Mouse (Mus musculus): ENCODE results near the gene Gm10130. TPM values are rescaled to one million over a fixed set of nuclear protein-coding genes. Genes with fewer than 3 reads are reported as not detected.
"Not testable (repeated sequence)": the region's sequence is repeated elsewhere in the genome, so short reads cannot be mapped to it uniquely, and the experiment has no call there.

Gm10130 gene
- polyA plus RNA-seq (2014; fragmentation: Nextera tagmentation; extraction: Ambion mirVana) = not detected in 2 replicates

GRCm38 (mm10) chr2:150323402-150323801 lies at the start of gene Gm10130:
TSS of gene Gm10130 (plus strand) at chr2:150323702.
- no peak for ATAC-seq (ENCODE audit: insufficient number of reproducible peaks, insufficient read depth, low FRiP score, low read depth)
- Histone ChIP-seq H3K4me3 (ENCODE audit: control insufficient read depth in 1 of 2, insufficient read depth in 1 of 2, low read depth in 1 of 2, low read length in 2 of 2) (no peak within 1 kb of the TSS), H3K27ac (replicated peaks in 1 of 2; ENCODE audit: control insufficient read depth in 1 of 2, insufficient read depth in 1 of 2, low read depth in 2 of 2, low read length in 2 of 2) (no peak within 1 kb of the TSS), H3K9me3 (ENCODE audit: control insufficient read depth, low read length) (peaks cover 15% of the 10 kb centered on the region), H3K4me2 (ENCODE audit: low read length) (no peak within 1 kb of the TSS), H3K4me1 (ENCODE audit: control insufficient read depth in 2 of 2, insufficient read depth in 2 of 2, low read length in 2 of 2) (no peaks in the 10 kb centered on the region), H3K36me3 (ENCODE audit: control insufficient read depth, insufficient read depth, low read length) (peaks cover 25% of the 10 kb centered on the region), H3K27me3 (ENCODE audit: control insufficient read depth, insufficient read depth, low read length) (no peaks in the 10 kb centered on the region), H3K9ac (ENCODE audit: low read length) (no peak within 1 kb of the TSS)
- 92% methylated on average over 5 of the region's 5 CpGs for WGBS

- Histone ChIP-seq H3K36me3 (ENCODE audit: control insufficient read depth, insufficient read depth, low read length) (no peaks in the 10 kb centered on the region), H3K9me3 (ENCODE audit: control insufficient read depth, low read length) (no peaks in the 10 kb centered on the region), H3K27ac (replicated peaks in 1 of 2; ENCODE audit: control insufficient read depth in 1 of 2, insufficient read depth in 1 of 2, low read depth in 2 of 2, low read length in 2 of 2) (no peak overlapping the region), H3K4me3 (ENCODE audit: control insufficient read depth in 1 of 2, insufficient read depth in 1 of 2, low read depth in 1 of 2, low read length in 2 of 2) (no peak overlapping the region), H3K4me1 (ENCODE audit: control insufficient read depth in 2 of 2, insufficient read depth in 2 of 2, low read length in 2 of 2) (no peaks in the 10 kb centered on the region), H3K27me3 (ENCODE audit: control insufficient read depth, insufficient read depth, low read length) (no peaks in the 10 kb centered on the region), H3K4me2 (ENCODE audit: low read length) (no peak overlapping the region), H3K9ac (ENCODE audit: low read length) (no peak overlapping the region)
- 68% methylated on average over 6 of the region's 6 CpGs for WGBS
- ATAC-seq (ENCODE audit: insufficient number of reproducible peaks, insufficient read depth, low FRiP score, low read depth) = no peak
Measured at GRCm38 (mm10) chr2:150293669-150294068, 29.8 kb upstream of the Gm10130 start.

DNA sequence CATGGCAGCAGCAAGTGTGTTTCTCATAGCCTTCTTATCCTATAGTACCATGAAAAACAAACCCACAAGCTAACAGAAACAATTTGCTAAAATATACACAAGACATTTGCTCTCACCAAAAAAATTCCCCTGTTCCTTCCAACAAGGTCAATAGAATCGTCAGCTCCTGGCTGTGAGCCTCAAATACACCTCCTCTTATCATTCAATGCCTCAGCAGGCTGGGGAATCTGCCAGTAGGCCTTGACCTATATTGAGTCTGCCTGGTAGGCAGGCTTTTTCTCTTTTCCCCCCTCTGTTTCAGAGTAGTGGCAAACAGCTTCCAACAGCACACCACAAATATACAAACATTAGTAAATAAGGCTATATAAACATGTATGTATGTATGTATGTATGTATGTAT lies 24.4 kb upstream of the Gm10130 start:
- ATAC-seq (ENCODE audit: insufficient number of reproducible peaks, insufficient read depth, low FRiP score, low read depth) = no peak
- no peaks in the 10 kb centered on the region for H3K36me3 ChIP-seq (ENCODE audit: control insufficient read depth, insufficient read depth, low read length)
- no peak overlapping the region for H3K4me2 ChIP-seq (ENCODE audit: low read length)
- no peak overlapping the region for H3K9ac ChIP-seq (ENCODE audit: low read length)
- no peaks in the 10 kb centered on the region for H3K27me3 ChIP-seq (ENCODE audit: control insufficient read depth, insufficient read depth, low read length)
- H3K9me3 ChIP-seq (ENCODE audit: control insufficient read depth, low read length) = 0 out of 2 replicates have a peak, but pooled peaks cover 3% of the 10 kb centered on the region
- no peak overlapping the region for H3K4me3 ChIP-seq (ENCODE audit: control insufficient read depth in 1 of 2, insufficient read depth in 1 of 2, low read depth in 1 of 2, low read length in 2 of 2)
- H3K27ac ChIP-seq (replicated peaks in 1 of 2; ENCODE audit: control insufficient read depth in 1 of 2, insufficient read depth in 1 of 2, low read depth in 2 of 2, low read length in 2 of 2) = no peak overlapping the region
- 22% methylated on average over 1 of the region's 1 CpGs for WGBS
- no peaks in the 10 kb centered on the region for H3K4me1 ChIP-seq (ENCODE audit: control insufficient read depth in 2 of 2, insufficient read depth in 2 of 2, low read length in 2 of 2)

GRCm38 (mm10) chr2:150307183-150307773 lies 16.2 kb upstream of the Gm10130 start:
- 72% methylated on average over 10 of the region's 10 CpGs for WGBS
- H3K4me2 ChIP-seq (ENCODE audit: low read length) = no peak overlapping the region

DNA sequence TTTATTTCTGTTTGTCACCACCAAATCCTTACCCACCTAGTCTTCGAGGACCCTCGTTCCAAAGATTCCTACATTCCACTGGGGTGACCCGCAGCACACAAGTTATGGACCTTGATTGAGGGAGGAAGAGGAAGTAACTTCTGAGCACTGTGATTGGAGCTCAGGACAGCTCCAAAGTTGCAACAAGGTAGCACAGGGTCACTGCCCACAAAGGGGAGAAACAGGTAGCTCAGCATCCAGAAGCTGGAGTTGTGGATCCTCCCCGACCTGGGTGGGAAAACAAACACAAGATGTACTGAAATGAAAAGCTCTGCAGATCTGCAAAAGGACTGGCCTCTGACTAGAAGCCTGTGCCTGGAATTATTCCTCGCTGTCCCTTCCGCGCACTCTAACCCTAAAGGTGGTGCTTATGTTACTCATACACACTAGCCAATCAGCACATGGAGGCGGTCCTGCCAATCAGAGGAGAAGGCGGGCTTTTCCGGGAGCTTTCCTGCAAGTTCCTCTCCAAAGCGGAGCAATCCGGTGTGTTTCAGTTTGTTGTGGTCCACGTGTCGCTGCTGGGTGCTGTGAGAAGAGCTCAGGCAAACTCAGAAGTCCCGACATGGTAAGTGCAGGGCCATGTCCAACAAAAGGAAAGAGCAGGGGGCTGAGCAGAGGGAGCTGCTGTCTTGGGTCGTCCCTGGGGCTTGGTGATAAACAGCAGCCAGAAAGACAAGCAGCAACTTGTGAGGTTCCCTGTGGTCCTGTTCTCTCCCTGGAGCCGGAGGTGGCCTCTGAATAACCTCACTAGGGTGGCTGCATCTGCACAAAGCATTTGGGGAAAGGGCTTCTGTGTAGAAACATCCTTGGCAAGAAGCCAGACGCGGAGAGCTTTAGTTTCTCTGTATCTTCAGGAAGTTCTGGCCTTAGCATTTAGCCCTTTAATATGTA lies 12.3 kb upstream of the Gm10130 start:
- peak overlapping the region; percentile 60 to 67 for H3K4me3 ChIP-seq (ENCODE audit: control insufficient read depth in 1 of 2, insufficient read depth in 1 of 2, low read depth in 1 of 2, low read length in 2 of 2)
- 7% methylated on average over 19 of the region's 19 CpGs for WGBS
- peak; percentile 98 for ATAC-seq (ENCODE audit: insufficient number of reproducible peaks, insufficient read depth, low FRiP score, low read depth)
- H3K9ac ChIP-seq (ENCODE audit: low read length) = peak overlapping the region; percentile 73
- not testable (repeated sequence) for H3K4me1 ChIP-seq (ENCODE audit: control insufficient read depth in 2 of 2, insufficient read depth in 2 of 2, low read length in 2 of 2); H3K9me3 ChIP-seq (ENCODE audit: control insufficient read depth, low read length); H3K36me3 ChIP-seq (ENCODE audit: control insufficient read depth, insufficient read depth, low read length); H3K27me3 ChIP-seq (ENCODE audit: control insufficient read depth, insufficient read depth, low read length)
- H3K4me2 ChIP-seq (ENCODE audit: low read length) = peak overlapping the region; percentile 65
- H3K27ac ChIP-seq (replicated peaks in 1 of 2; ENCODE audit: control insufficient read depth in 1 of 2, insufficient read depth in 1 of 2, low read depth in 2 of 2, low read length in 2 of 2) = peak overlapping the region; percentile 45 to 69; a peak in 3 of 4 replicates

More at GRCm38 (mm10) chr2:150307183-150307773, 16.2 kb upstream of the Gm10130 start:
- no peak for ATAC-seq (ENCODE audit: insufficient number of reproducible peaks, insufficient read depth, low FRiP score, low read depth)
- no peak overlapping the region for H3K27ac ChIP-seq (replicated peaks in 1 of 2; ENCODE audit: control insufficient read depth in 1 of 2, insufficient read depth in 1 of 2, low read depth in 2 of 2, low read length in 2 of 2)
- H3K9ac ChIP-seq (ENCODE audit: low read length) = no peak overlapping the region
- H3K36me3 ChIP-seq (ENCODE audit: control insufficient read depth, insufficient read depth, low read length) = no peaks in the 10 kb centered on the region
- no peak overlapping the region for H3K4me3 ChIP-seq (ENCODE audit: control insufficient read depth in 1 of 2, insufficient read depth in 1 of 2, low read depth in 1 of 2, low read length in 2 of 2)
- H3K27me3 ChIP-seq (ENCODE audit: control insufficient read depth, insufficient read depth, low read length) = no peaks in the 10 kb centered on the region
- H3K9me3 ChIP-seq (ENCODE audit: control insufficient read depth, low read length) = no peaks in the 10 kb centered on the region
- H3K4me1 ChIP-seq (ENCODE audit: control insufficient read depth in 2 of 2, insufficient read depth in 2 of 2, low read length in 2 of 2) = no peaks in the 10 kb centered on the region

GRCm38 (mm10) chr2:150316140-150316539 lies 7.4 kb upstream of the Gm10130 start:
- no peaks in the 10 kb centered on the region for H3K27me3 ChIP-seq (ENCODE audit: control insufficient read depth, insufficient read depth, low read length)
- H3K36me3 ChIP-seq (ENCODE audit: control insufficient read depth, insufficient read depth, low read length) = 0 out of 2 replicates have a peak, but pooled peaks cover 12% of the 10 kb centered on the region
- no peaks in the 10 kb centered on the region for H3K4me1 ChIP-seq (ENCODE audit: control insufficient read depth in 2 of 2, insufficient read depth in 2 of 2, low read length in 2 of 2)
- no peak overlapping the region for H3K4me2 ChIP-seq (ENCODE audit: low read length)
- no peak overlapping the region for H3K4me3 ChIP-seq (ENCODE audit: control insufficient read depth in 1 of 2, insufficient read depth in 1 of 2, low read depth in 1 of 2, low read length in 2 of 2)
- no peak overlapping the region for H3K27ac ChIP-seq (replicated peaks in 1 of 2; ENCODE audit: control insufficient read depth in 1 of 2, insufficient read depth in 1 of 2, low read depth in 2 of 2, low read length in 2 of 2)
- H3K9ac ChIP-seq (ENCODE audit: low read length) = no peak overlapping the region
- ATAC-seq (ENCODE audit: insufficient number of reproducible peaks, insufficient read depth, low FRiP score, low read depth) = no peak
- peaks cover 9% of the 10 kb centered on the region; the same call in 1 of the 2 replicates for H3K9me3 ChIP-seq (ENCODE audit: control insufficient read depth, low read length)

- no peak overlapping the region for H3K4me2 ChIP-seq (ENCODE audit: low read length)
- peaks cover 12% of the 10 kb centered on the region; the same call in 1 of the 2 replicates for H3K9me3 ChIP-seq (ENCODE audit: control insufficient read depth, low read length)
- H3K36me3 ChIP-seq (ENCODE audit: control insufficient read depth, insufficient read depth, low read length) = 0 out of 2 replicates have a peak, but pooled peaks cover 15% of the 10 kb centered on the region
- H3K9ac ChIP-seq (ENCODE audit: low read length) = no peak overlapping the region
- H3K4me1 ChIP-seq (ENCODE audit: control insufficient read depth in 2 of 2, insufficient read depth in 2 of 2, low read length in 2 of 2) = no peaks in the 10 kb centered on the region
- no peak for ATAC-seq (ENCODE audit: insufficient number of reproducible peaks, insufficient read depth, low FRiP score, low read depth)
- no peak overlapping the region for H3K27ac ChIP-seq (replicated peaks in 1 of 2; ENCODE audit: control insufficient read depth in 1 of 2, insufficient read depth in 1 of 2, low read depth in 2 of 2, low read length in 2 of 2)
- H3K4me3 ChIP-seq (ENCODE audit: control insufficient read depth in 1 of 2, insufficient read depth in 1 of 2, low read depth in 1 of 2, low read length in 2 of 2) = no peak overlapping the region
- no peaks in the 10 kb centered on the region for H3K27me3 ChIP-seq (ENCODE audit: control insufficient read depth, insufficient read depth, low read length)
- 100% methylated on average over 1 of the region's 1 CpGs for WGBS
Measured at GRCm38 (mm10) chr2:150318973-150319372, 4.5 kb upstream of the Gm10130 start.

All from heart, embryonic 14.5 days (tissue).